Mouse (Mus musculus) Muller cell, postnatal 12 days (primary cell): ENCODE results near the gene Grid1.

Experiments
- DNase-seq: peaks from one replicate; pipeline ENCODE4 v3.0.0-alpha.2; 2015; ENCODE audit errors: inconsistent ontology term

The Grid1 gene

DNA sequence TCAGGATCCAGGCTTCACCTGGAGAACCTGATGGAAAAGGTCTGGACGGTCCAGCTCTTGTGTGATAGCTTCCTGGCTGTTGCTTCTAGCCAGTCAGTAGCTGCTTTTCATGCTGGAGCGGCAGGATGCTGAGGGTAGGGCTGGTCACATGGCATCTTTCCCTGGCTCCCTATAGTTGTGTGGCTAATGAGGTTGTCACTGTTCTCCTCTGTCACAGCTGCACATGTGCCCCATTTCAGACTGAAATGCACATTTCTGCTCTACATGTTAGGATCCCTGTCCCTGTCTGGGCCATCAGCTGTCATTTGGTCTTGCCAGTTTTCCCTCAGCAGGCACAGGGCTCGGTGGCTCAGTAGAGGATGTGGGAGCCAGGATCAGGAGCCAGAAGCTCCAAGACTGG is 17.2 kb downstream of the Grid1 start:
- no peak for DNase-seq

DNA sequence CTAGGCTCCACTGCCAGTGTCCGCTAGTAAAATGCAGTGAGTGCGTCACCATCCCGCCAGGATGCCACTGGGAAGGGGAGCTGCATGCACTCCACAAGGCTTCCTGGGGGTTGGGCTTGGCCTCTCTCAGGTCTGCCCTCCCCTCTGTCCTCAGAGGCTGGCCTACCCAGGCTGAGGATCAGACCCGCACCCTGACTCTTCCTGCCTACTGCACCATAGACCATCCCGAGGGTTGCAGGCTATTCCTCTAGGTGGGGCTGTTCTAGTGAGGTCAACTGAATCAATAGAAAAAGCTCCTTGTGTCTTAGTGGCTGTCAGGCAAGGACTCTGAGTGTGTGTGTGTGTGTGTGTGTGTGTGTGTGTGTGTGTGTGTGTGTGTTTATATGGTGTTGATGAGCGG is 19.1 kb downstream of the Grid1 start:
- DNase-seq, result no peak

DNA sequence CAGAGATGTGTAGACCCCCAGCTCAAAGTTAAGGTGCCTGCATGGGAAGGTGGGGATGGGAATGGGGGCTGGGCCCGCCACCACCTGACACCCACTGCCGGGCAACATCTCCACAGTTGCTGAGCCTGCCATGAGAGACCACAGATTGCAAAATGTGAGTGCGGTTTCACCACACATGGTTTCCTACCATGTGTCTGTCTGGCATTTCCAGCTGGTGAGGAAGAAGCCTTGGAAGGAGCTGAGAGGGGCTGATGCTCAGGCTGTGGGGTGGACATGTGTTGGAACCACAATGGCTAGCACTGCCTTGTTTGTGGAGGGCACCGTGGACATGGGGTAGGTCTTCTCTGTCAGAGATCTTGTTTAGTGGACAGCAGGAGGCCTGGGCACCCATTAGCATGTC is 20.0 kb downstream of the Grid1 start:
- DNase-seq, result no peak

DNA sequence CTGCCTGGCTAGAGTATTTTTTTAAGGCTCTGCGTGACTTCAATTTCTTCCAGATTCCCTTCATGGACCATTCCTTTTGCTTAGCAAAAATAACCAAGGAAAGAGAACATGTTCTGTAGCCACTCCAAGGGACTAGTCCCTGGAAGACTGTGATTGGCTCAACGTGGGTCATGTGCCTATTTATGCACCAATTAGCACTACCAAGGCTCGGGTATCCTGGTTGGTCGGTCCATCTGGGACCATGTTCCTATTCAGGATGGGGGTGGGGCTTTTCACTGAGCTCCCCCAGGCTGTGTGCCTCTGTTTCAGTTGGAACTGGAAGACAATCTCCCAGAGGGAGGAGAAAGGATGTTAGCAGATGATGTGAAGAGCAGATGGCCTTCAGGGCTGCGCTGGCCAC is 23.7 kb downstream of the Grid1 start:
- DNase-seq, result no peak

DNA sequence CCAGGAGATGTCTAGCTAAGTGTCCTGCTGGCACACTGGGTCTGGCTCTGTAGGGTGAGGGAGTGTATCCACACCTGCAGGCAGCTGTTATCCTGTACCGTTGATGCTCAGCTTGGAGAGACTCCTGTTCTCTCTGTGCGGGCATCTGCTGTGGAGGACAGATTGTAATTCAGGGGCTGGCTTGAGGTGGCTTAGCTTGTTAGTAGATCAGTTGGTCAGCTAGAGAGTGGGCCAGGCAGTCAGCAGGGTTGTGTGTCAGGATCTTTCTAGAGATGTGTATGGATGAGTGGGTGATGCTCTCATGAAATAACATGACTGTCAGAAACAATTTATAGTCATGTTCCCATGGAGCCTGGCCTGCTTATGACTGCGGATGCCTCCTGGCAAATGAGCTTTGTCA is 24.3 kb downstream of the Grid1 start:
- no peak for DNase-seq

DNA sequence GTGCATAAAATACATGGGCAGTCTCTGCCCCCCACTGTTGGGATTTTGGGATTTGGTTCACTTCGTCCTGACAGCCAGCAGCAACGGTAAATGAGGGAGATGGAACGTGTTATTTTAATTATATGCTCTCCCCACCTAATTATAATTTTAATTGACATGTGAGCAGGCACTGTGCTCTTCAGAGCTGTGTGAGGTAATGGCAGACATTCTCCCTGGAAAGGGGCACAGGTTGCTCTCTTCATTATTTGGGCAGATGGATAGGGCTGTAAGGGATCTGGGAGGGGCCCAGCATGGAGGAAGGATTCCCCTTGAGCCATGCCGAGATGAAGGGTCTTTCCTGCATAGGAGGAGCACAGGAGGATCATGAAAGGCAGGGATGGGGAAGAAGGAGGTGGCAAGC is 26.9 kb downstream of the Grid1 start:
- DNase-seq, result no peak

DNA sequence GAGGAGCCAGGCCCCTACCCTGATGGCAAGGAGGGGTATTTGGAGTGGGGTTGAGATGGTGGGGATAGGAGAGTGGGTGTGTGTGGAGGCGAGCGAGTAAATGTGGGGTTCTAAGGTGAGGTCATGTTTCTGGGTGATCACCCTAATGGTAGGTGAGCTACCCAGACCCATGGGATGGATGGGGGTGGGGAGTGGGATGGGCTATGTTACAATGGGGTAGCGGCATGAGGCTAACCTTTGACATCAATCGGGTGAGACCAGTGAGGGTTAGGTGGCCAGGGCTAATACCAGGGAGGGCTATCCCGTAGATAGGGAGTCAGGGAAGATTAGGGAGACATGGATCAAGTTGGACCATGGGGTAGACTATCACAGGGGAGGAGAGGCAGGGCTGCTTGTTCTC is 27.7 kb downstream of the Grid1 start:
- no peak for DNase-seq

DNA sequence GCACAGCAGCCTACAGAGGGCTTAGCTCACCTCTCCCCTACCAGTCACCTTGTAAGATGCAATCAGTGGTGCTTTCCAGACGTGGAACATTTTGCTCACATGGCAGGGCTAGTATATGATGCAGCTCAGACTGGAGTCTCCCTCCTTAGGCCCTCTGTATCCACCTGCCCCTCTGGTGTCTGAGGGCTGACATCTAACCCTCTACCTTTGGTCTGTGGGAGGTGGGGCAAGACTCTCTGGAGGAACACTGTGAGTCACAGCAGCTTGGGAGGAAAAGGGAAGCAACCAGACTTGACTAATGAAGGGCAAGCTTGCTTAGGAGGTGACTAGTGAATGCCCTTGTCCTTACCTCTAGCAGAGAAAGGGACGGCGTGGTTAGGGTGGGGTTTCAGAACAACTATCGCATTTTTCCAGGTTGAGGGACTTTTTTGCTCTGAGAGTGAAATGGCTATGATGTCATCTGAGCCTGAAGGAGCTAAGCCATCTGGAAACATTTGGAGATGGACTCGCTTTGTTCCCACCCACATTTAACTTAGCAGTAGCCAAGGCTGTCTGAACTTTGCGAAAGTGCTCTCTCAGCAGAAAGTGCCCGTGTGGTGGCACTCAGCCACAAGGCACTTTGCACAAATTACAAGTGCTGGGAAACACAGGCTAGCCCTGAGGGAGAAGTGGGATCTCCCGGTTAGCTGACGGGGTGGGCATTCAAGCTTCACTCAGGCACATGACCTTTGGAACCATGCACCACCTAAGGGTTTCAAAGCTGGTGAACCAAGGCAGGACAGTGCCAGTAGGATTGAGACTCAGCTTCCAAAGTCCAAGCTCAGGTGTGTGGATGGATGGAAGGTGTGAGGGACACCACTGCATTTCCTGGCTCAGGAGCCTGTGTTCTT is 41.2 kb downstream of the Grid1 start:
- DNase-seq, result no peak

DNA sequence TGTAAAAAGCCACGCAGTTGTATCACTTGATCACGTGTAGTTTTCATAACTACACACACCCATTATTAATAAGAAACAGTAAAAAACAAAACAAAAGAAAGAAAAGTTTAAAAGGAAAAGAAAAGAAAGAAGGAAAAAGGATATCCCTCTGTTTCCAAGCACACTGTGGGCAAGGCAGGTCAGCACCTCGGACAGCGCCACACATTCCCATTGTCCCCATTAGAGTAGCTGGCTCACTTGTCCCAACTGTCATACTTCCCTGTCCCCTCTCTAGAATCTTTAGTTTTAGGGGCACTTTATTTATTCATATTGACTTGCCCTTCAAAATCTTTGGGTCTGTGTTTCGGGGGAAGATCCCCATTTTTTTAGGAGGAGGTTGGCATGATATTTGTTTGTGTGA is 47.4 kb downstream of the Grid1 start:
- peak; percentile 35 for DNase-seq

DNA sequence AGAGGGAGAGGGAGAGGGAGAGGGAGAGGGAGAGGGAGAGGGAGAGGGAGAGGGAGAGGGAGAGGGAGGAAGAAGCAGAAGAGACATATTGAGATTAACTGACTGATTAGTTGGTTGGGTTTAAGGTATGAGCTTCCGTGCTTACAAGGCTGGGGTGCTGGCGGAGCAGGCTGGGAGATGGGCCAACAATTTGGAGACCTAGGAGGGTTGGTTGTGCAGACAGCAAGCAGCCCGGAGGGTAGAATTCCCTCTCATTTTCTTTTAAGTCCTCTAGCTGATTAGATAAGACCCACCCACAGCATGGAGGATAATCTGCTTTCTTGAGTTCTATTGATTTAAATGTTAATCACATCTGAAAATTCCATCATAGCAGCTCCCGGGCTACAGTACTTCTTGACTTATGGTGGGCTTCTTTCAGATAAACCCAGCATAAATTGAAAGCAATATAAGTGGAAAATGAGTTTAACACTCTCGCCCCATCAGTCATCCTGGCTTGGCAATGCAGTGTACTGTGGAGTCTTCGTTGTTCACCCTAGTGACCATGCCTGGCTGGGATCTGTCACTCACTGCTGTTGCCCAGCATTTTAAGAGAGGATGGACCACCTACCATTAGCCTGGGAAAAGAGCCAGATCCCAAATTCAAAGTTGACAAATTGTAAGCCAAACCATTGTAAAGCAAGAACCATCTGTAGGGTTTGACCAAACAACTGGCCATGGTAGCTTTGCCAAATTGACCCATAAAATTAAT is 48.8 kb downstream of the Grid1 start:
- DNase-seq, result no peak

DNA sequence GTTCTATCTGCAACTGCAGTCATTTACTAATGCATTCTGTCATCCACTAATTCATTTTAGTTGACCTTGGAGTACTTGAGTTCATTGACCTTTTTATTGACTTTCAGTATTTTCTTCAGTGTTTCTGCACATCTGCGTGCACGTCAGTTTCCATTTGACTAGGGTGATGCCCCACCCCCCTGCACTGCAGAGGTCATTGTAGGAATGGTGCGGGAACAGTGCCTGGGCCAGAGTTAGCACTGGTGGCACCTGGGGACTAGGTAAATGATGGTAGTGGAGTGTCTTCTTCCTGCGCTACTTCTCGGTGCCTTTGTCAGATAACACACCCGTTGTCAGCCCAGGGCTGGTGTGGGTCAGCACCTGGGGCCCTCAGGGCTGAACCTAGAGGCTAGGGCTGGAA is 60.1 kb downstream of the Grid1 start:
- no peak for DNase-seq

DNA sequence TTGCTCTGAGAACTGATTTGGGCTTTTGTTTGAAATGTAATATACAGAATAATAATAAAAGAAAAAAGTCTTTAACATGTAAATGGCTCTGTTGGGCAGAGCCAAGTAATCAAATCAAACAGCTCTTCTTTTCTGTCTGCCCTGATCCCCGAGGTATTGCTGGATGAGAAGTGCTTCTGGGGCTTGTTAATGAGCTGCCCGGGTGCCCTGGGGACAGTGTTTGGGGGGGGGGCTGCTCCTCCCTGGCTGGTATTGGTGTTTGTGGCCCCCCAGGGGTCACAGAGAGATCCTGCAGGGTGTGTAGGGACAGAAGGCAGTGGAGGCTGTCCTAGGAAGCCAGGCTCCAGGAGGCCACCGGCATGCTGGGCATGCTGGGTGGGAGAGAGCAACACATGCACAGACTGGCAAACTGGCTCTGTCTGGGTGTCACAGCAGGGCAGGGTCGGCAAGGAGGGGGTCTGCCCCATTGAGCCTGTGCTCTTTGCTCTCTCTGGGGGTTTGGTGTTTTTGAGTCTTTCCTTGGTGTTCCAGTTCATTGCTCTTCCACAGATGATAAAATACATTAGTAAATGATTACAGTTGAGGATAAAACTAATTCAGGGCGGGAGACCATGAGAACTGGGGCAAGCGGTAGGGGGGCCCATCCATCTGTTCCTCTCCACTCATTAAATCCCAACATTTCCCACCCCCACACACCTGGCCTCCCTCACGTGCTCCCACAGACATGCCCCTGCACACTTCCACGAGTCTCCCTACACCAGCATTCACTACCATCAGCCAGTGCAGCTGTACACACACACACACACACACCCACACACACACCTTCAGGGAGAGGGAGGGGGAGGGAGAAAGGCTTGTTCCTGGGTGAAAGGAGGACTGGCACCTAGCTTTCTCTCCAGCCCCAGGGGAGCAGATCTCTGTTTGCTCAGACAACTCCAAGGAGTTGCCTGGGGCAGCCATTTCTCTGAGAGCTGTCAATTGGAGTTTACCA is 60.8 kb downstream of the Grid1 start:
- DNase-seq, result no peak

DNA sequence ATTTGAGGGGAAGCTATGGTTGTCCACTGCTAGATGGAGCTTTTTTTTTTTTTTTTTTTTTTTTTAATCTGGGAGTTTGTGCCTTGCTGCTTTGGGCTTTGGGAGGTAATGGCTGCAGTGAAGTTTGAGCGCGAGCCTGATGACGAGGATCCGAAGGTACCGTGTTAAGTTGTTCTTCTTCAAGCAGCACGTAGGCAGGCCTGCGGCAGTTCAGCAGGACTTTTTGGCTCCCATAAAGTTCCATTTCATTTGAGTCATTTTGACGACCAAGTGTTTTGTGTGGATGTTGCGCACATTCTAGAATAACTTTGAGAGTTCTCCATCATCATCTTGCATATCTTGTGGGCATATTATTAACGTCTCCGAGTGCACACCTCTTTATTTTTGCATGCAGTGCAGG is 64.3 kb downstream of the Grid1 start:
- no peak for DNase-seq

DNA sequence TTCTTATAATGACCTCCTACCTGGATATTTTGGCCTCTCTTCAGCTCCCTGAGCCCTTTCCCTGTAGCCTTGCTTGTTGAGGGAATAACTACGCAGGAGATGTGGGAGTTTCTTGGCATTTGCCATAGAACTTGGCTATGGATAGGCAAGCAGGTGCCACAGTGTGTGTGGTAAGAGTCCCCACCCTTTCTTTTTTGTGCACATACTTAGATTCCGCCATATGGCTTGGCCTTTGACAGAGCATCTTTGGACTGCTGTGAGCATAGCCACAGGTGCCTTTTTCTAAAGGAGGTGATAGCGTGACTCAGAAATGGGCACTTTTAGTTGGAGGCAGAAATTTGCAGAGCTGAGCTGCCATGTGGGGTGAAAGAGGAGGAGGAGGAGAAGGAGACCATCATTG is 64.7 kb downstream of the Grid1 start:
- no peak for DNase-seq

DNA sequence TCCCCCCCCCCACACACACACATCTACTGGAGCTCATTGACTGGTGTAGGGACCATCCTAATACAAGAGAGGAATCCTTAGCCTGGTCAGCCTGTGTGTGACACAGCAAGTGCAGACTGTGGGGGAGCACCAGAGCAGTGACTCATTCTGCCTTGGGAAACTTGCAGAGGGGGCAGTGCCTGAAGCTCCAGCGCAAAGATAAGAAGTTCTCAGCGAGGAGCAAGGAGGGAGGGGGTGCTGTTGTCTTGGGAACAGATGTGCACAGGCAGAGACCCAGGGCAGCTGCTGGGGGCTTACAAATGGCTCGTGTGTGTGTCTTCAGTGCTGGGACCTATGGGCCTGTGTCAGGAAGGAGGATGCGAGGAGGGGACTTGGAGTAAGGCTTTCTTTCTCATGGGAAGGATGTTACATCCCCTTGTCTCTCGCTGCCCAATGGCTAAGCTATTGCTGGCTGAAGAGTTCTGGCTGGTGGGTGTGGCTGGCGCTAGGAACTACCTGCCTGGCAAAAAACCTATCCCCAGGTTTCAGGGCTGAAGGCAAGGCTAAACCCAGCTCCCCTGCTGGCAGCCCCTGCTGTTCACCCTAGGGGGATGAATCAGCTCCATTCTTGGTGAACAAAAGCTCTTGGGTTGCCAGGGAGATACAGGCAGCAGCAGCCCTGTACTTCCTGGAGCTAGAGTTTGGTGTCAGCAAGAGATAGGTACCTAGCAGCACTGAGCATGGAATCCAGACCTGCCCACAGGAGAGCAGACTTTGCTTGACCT is 72.0 kb downstream of the Grid1 start:
- peak; percentile 58 for DNase-seq

DNA sequence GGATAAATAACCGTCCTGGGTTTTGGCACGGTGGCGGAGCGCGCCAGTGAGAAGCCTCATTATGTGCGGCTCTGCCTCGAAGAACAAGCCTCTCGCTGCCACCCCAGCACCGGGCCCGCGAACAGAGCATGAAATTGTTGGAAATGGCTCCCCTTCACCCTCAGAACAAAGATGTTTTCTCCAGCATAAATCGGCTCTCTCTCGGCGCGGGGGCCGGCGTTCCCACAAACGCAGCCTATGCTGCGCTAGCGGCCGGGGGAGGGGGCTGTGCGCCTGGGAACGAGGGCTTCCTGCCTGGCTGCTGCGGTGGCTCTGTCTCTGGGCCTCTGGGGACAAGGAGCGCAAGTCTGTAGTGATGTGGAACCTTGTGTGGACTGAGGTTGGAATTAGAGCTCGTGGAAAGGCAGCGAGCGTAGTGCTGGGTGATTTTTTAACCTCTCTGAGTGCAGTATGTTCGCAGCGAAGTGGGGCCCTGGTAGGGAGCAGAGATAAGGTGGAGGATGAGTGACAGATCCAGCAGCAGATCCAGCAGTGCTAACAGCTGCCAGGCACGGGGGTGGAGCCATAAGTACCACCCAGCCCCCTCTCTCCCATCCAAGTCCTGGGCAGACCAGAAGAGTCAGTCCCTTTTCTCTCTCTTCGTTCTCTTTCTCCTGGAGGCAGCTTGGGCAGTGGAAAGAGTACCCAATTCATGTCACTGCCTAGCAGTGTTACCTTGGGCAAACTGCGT is 76.5 kb downstream of the Grid1 start:
- DNase-seq, result peak; percentile 47

DNA sequence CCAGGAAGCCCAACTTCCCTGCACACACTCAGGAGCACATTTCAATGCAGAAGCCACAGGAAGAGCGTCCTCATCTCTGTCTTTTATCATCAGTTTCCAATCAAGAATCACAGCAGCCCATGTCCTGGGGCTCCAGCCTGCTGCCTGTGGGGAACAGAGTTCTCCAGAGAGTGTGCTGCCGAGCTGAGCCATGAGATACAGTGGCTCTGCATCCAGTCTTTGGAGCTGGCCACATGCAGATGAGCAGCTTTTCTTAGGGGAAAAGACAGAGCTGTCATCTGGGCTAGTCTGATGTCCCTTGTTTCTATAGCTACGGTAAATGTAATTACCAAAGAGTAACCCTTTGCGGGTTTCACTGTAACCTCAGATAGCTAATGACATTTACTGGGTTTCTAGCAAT is 83.9 kb downstream of the Grid1 start:
- DNase-seq, result no peak

DNA sequence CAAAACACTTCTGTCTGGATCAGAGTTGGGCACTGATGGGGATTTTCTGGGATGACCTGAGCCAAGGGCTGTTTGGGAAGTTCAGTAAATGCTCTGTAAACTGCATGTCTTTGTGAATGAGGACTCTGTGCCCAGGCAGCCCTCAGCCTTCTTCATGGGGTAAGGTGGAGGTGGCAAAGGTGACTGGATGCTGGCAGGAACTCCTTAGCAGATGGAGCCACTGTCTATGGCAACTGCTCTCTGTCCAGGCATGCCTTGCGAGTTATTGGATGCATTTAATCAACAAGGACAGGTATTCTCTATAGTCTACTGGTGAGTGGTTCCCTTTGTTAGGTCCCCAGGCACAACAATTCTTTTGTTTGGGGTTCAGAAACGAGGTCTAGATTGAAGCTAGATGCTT is 85.8 kb downstream of the Grid1 start:
- DNase-seq, result no peak

DNA sequence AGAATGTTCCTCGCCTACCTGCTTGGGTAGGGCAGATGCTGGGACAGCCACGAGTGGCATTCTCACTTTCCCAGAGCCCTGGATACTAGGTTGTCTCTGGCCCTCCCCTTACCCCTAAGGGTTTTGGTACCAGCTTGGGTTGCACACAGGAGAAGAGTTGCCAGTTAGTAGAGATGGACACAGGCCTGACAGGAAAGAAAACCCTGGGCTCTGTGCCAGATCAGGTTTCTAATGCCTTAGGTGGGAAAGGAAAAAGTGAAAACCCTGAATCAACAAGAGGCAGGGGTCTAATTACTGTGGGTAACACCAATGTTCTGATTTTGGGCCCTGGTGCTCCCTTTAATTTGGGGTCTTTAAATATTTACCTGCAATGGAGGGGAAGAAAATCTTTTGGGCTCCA is 88.5 kb downstream of the Grid1 start:
- DNase-seq, result no peak

DNA sequence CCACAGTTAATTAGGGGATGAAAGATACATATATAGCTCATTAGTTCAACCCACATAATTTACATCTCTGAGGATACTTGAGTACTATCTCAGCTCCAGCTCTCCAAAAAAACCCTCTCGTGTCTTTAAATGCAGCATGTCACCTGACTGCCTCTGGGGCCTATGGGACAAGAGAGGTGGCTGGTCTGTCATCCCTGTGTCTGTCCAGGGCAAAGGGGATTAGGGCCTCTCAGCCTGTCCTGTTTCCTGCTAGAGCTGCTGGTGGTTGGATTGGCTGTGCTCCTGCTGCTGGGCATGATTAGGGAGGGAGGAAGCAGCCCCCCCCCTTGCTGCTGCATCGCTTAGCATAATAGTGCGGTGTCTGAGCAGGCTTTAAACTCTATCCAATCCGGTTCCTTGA is 88.9 kb downstream of the Grid1 start:
- DNase-seq, result peak; percentile 6

DNA sequence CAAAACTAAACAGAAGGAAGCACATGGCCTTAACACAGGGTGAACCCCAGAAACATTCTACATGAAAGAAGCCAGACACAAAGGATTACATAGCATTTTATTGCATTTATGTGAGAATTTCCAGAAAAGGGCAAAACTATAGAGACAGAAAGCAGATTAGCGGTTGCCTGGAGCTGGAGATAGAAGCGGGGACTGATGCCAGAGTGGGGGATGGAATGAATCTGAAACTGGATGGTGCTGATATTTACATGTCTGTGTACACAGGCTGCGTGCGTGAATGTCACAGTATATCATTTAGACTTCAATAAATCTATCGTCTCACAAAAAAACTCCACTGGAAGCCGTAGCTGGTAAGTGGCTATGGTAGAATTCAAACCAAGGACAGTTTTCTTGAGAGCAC is 96.4 kb downstream of the Grid1 start:
- no peak for DNase-seq
